In genomic region chr5:147683707-147684323, GRCm38 (mm10) we compare ENCODE assay signal across 17 mouse cellular contexts. TPM values are rescaled to one million over a fixed set of nuclear protein-coding genes. Genes with fewer than 3 reads are reported as not detected.
DNase-seq lines count a peak whose midpoint lies in the region; TF ChIP-seq lines count a peak whose summit lies in the region.
"Had no signal": no experiment of that assay in that cellular context is flagged by ENCODE, and none has a peak within 500 bp of the region (broad histone marks: within the 10 kb centered on the region; RNA-seq: fewer than 3 reads in every experiment).

No protein-coding gene starts in this region.

- peak; percentile 82 for DNase-seq in CH12.LX (ENCODE audit: extremely low read depth)
- DNase-seq in adrenal gland, postnatal 25 days = no peak
- DNase-seq: adrenal gland, adult 2 months; adrenal gland, adult 8-10 months; adrenal gland, postnatal 10 days; adrenal gland, postnatal 14 days; adrenal gland, postnatal 36 days; B cell, adult 2 months; cerebellum, adult 11 months; cerebellum, adult 11-12 months; cerebellum, adult 18-20 months; cerebellum, adult 2 months; cerebellum, adult 8-10 months; cerebellum, adult 9-10 months had no signal

- no peaks in the 10 kb centered on the region for H3K36me3 ChIP-seq in CH12.LX (replicated peaks in 1 of 2; ENCODE audit: control insufficient read depth in 1 of 2, insufficient read depth in 1 of 2, low read length in 1 of 2)
- H3K36me3 ChIP-seq: G1E had no signal

- no peak for TF ChIP-seq RAD21 in CH12.LX (IDR thresholded peaks at IDR 0.05; ENCODE audit: low read depth, low read length)

- peak overlapping the region; percentile 48 for H3K4me2 ChIP-seq in CH12.LX (ENCODE audit: insufficient read depth, low read depth, poor library complexity, severe bottlenecking)

- H3K9ac ChIP-seq in CH12.LX (ENCODE audit: insufficient read depth, low read depth) = no peak overlapping the region

- dilution Hi-C loops in CH12.LX (cut with MboI; ENCODE audit: extremely low pct_ligation_motif_present, extremely low pct_unique_long_range_greater_than_20kb, low sequenced_read_pairs) = no loop called here

- TF ChIP-seq POLR2A in CH12.LX (IDR thresholded peaks at IDR 0.05; ENCODE audit: low read depth, low read length) = no peak

- TF ChIP-seq EP300 in CH12.LX (IDR thresholded peaks at IDR 0.05; ENCODE audit: low read length) = peak; percentile 32

- peak overlapping the region; percentile 47; the same call in 1 of the 2 replicates for H3K27ac ChIP-seq in CH12.LX (ENCODE audit: insufficient read depth, low read depth)

- no peaks in the 10 kb centered on the region for H3K79me2 ChIP-seq in CH12.LX (replicated peaks; ENCODE audit: control insufficient read depth, extremely low read depth, insufficient read depth, poor library complexity, severe bottlenecking)

- H3K4me3 ChIP-seq in CH12.LX (replicated peaks in 1 of 3; ENCODE audit: low read depth in 2 of 3, low read length in 2 of 3, poor library complexity in 1 of 3) = no peak overlapping the region

- TF ChIP-seq CTCF in CH12.LX (conservative IDR thresholded peaks at IDR 0.05 in 1 of 2, IDR thresholded peaks at IDR 0.05 in 1 of 2; ENCODE audit: low read depth in 2 of 2, low read length in 2 of 2) = no peak

- H3K4me1 ChIP-seq in CH12.LX (ENCODE audit: control insufficient read depth in 1 of 2, insufficient read depth in 2 of 2) = peaks cover 19 to 47% of the 10 kb centered on the region in 2 experiments

- in situ Hi-C loops in CH12.LX (cut with MboI; ENCODE audit: low pct_ligation_motif_present, low pct_unique_long_range_greater_than_20kb, low sequenced_read_pairs) = no loop called here

- no peaks in the 10 kb centered on the region for H3K9me3 ChIP-seq in CH12.LX (replicated peaks; ENCODE audit: low read length)
- H3K9me3 ChIP-seq: G1E had no signal

- H3K27me3 ChIP-seq in CH12.LX (replicated peaks) = no peaks in the 10 kb centered on the region
- H3K27me3 ChIP-seq: Patski had no signal

TF ChIP-seq in CH12.LX, 34 proteins besides CTCF, POLR2A, EP300 and RAD21:
- TF ChIP-seq MAZ (IDR thresholded peaks at IDR 0.05; ENCODE audit: low read depth, low read length) = no peak
- no peak for TF ChIP-seq NELFE (IDR thresholded peaks at IDR 0.05; ENCODE audit: low read depth, low read length)
- peak; percentile 31; the same call in 1 of the 2 replicates for TF ChIP-seq JUND (conservative IDR thresholded peaks at IDR 0.05; ENCODE audit: low read depth, low read length)
- TF ChIP-seq ETS1 (conservative IDR thresholded peaks at IDR 0.05; ENCODE audit: low read depth, low read length) = peak; percentile 87
- TF ChIP-seq TCF12 (IDR thresholded peaks at IDR 0.05; ENCODE audit: low read depth, low read length) = peak; percentile 35; the same call in 1 of the 2 replicates
- no peak for TF ChIP-seq CHD1 (IDR thresholded peaks at IDR 0.05; ENCODE audit: low read depth, low read length)
- peak; percentile 58; the same call in 1 of the 2 replicates for TF ChIP-seq MXI1 (IDR thresholded peaks at IDR 0.05; ENCODE audit: low read depth, low read length)
- TF ChIP-seq USF1 (IDR thresholded peaks at IDR 0.05; ENCODE audit: low read depth, low read length) = no peak
- TF ChIP-seq JUN (IDR thresholded peaks at IDR 0.05; ENCODE audit: insufficient read depth, low read depth, low read length) = peak; percentile 72
- TF ChIP-seq GABPA (IDR thresholded peaks at IDR 0.05; ENCODE audit: insufficient replicate concordance, low read depth, low read length) = peak; percentile 70
- TF ChIP-seq ELF1 (IDR thresholded peaks at IDR 0.05; ENCODE audit: low read depth, low read length) = 0 out of 2 replicates have a peak, but pooled peaks have one; percentile 24
- 0 out of 2 replicates have a peak, but pooled peaks have one; percentile 35 for TF ChIP-seq CHD2 (IDR thresholded peaks at IDR 0.05; ENCODE audit: low read length)
- TF ChIP-seq E2F4 (IDR thresholded peaks at IDR 0.05; ENCODE audit: insufficient replicate concordance, low read depth, low read length) = no peak
- 0 out of 2 replicates have a peak, but pooled peaks have one; percentile 41 for TF ChIP-seq MYC (IDR thresholded peaks at IDR 0.05; ENCODE audit: low read depth, low read length)
- peak; percentile 52; the same call in 1 of the 2 replicates for TF ChIP-seq MEF2A (IDR thresholded peaks at IDR 0.05; ENCODE audit: borderline replicate concordance, low read depth, low read length)
- TF ChIP-seq BHLHE40 (IDR thresholded peaks at IDR 0.05; ENCODE audit: low read depth, low read length) = peak; percentile 90
- peak; percentile 36; the same call in 1 of the 2 replicates for TF ChIP-seq IRF4 (IDR thresholded peaks at IDR 0.05; ENCODE audit: low read depth, low read length)

RNA-seq across cellular contexts. Expression of gene Flt1, which starts 42.0 kb away (rescaled TPM):
- total RNA-seq in CH12.LX (2012; rRNA removed) = 0.29 and 0.47 TPM in 2 replicates
- 0.26 and 0.27 TPM in 2 replicates for total RNA-seq in CH12.LX (2014; rRNA removed)
- 0.85 and 0.94 TPM in 2 replicates for polyA plus RNA-seq in CH12.LX (2012; ENCODE audit: insufficient read length, low read depth)
- 39.6 and 43.0 TPM in 2 replicates for total RNA-seq in adrenal gland, postnatal 25 days (2021)
- polyA plus RNA-seq: activated CD4-positive, CD25-positive, alpha-beta regulatory T cell, adult 4 months had no signal

Comparison
In these comparisons a context has a peak if more than half of its experiments do, and no peak if none do; other contexts are left out.
1. RNA of gene Flt1, which starts 42.0 kb away (total RNA-seq): 39.6 to 43.0 TPM in adrenal gland, postnatal 25 days; 0.26 to 0.47 TPM in CH12.LX; every median in the first group is over 10 times any median in the second.